Mouse (Mus musculus) midbrain, embryonic 13.5 days (tissue): ENCODE data around the gene Rsl24d1. TPM values are rescaled to one million over a fixed set of nuclear protein-coding genes. Genes with fewer than 3 reads are reported as not detected.

ENCODE experiments used
- ATAC-seq: fragments of 200-750 bp; cut with Nextera tagmentation; 2 replicates; pipeline ENCODE4 v1.8.0; 2017; ENCODE audit warnings: mild to moderate bottlenecking, moderate TSS enrichment, moderate library complexity
- H3K27ac ChIP-seq: fragments of 300-500 bp; sonication (generic); 2 replicates; pipeline ENCODE4 v1.5.1; 2015; ENCODE audit warnings: inconsistent platforms, mild to moderate bottlenecking, moderate library complexity
- H3K27me3 ChIP-seq: fragments of 300-500 bp; sonication (generic); 2 replicates; pipeline ENCODE4 v1.6.1; 2015; ENCODE audit warnings: mild to moderate bottlenecking, inconsistent platforms
- H3K36me3 ChIP-seq: fragments of 300-500 bp; sonication (generic); 2 replicates; pipeline ENCODE4 v1.6.1; 2015; ENCODE audit warnings: mild to moderate bottlenecking, inconsistent platforms
- H3K4me1 ChIP-seq: fragments of 300-500 bp; sonication (generic); replicated peaks from 2 replicates; pipeline ENCODE4 v1.6.1; 2015; ENCODE audit warnings: inconsistent platforms
- H3K4me2 ChIP-seq: fragments of 300-500 bp; sonication (generic); replicated peaks from 2 replicates; pipeline ENCODE4 v1.6.1; 2015; ENCODE audit warnings: moderate library complexity, mild to moderate bottlenecking, inconsistent platforms
- H3K4me3 ChIP-seq: fragments of 300-500 bp; sonication (generic); replicated peaks from 2 replicates; pipeline ENCODE4 v1.5.1; 2015; ENCODE audit warnings: mild to moderate bottlenecking, inconsistent platforms
- H3K9ac ChIP-seq: fragments of 300-500 bp; sonication (generic); replicated peaks from 2 replicates; pipeline ENCODE4 v1.6.1; 2015; ENCODE audit warnings: mild to moderate bottlenecking, inconsistent platforms
- H3K9me3 ChIP-seq: fragments of 300-500 bp; sonication (generic); 2 replicates; pipeline ENCODE4 v1.6.1; 2016; ENCODE audit warnings: mild to moderate bottlenecking, inconsistent platforms
- WGBS: fragments of 180-500 bp; shearing (Covaris S2); methylation state at CpG from one replicate; pipeline ENCODE4 v1.1.7; 2015; 5-methylcytosine and 5-hydroxymethylcytosine counted together
- polyA plus RNA-seq: library from polyadenylated mRNA; unstranded; fragments of >200 nt; fragmentation: Nextera tagmentation; extraction: Ambion mirVana; gene quantifications from 2 replicates; pipeline ENCODE4 v1.2.1, GENCODE M21; 2015

The Rsl24d1 gene
- polyA plus RNA-seq, 1 experiment from 2014 or later = 120 TPM

DNA sequence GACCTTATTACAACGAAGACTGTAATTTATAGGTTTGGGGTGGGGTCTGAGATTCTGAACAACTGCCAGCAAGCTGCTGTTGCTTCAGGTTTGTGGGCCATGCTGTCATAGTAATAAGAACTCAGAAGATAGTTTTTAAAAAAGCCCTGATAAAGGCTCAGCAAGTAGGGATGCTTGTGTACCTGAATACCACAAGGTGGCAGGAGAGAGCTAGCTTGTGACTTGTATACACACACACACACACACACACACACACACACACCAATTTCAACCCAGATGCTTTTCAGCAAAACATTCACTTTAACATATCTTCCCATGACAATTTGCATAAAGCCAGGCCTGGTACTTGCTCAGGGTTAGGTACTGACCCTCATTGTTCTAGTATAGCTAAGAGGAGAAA is 46.0 kb downstream of the Rsl24d1 start:
- Histone ChIP-seq H3K4me2 (no peak overlapping the region), H3K9me3 (no peaks in the 10 kb centered on the region), H3K27ac (no peak overlapping the region), H3K36me3 (no peaks in the 10 kb centered on the region), H3K4me3 (no peak overlapping the region), H3K9ac (no peak overlapping the region), H3K27me3 (0 out of 2 replicates have a peak, but pooled peaks cover 6% of the 10 kb centered on the region), H3K4me1 (no peaks in the 10 kb centered on the region)
- 45% methylated on average over 1 of the region's 1 CpGs for WGBS
- ATAC-seq = no peak

DNA sequence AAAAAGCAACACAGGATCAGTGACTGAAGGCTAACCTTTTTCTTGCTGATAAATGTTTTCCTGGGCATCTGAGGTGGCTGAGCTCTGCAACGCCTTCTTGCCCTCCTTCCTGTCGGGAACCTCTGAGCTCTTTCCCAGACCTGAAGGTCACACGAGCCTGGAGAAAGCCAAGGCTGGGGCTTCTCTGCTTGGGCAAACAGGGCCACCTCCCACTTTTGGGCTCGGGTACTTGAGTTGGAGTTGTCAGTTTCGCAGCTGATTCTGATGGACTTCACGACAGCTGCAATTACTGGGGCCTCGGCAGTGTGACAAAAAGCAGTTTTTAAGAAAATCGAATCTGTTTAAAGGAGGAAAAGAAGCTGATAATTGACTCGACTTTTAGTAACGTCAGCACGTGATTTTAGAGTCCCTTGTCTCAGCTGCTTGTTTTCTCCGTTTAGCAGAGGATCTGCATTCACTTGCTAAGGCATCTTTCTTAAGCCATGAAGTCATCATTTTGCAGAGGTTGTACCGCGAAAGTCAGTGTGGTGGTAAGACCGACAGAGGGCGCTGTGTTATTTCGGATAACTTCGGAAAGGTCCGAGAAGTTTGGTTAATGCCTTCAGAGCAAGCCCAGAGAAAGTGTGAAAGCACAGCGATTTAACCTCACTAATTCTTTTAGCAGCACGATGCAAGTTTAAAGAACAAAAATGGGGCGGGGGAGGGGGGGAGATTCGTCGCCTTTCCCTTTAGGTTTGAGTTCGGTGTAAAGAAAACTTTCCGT is 49.5 kb downstream of the Rsl24d1 start:
- 0 out of 2 replicates have a peak overlapping the region, but pooled peaks have one; percentile 2 for H3K4me3 ChIP-seq
- WGBS = 22% methylated on average over 26 of the region's 26 CpGs
- peak overlapping the region; percentile 37 for H3K4me2 ChIP-seq

DNA sequence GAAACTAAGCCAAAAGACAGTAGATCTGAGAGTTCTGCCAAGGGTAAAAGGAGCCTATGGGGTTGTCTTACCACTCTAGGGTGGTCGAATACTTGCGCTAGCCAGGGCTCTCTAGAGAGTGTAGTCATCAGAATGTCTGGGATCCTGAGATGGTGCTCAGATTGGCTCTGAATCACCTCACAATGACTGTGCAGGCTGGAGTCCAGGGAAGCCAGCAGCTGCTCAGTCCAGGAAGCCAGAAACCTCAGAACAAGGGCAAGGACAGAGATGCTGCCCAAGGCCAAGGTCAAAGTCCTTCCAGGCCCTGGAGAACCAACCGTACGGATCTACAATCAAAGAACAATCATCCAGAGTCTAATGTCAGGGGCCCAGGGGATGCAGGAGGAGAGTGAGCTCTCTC is 52.4 kb downstream of the Rsl24d1 start:
- H3K36me3 ChIP-seq = no peaks in the 10 kb centered on the region
- no peaks in the 10 kb centered on the region for H3K4me1 ChIP-seq
- H3K9me3 ChIP-seq = 0 out of 2 replicates have a peak, but pooled peaks cover 4% of the 10 kb centered on the region
- H3K9ac ChIP-seq = no peak overlapping the region
- H3K27me3 ChIP-seq = peaks cover 6% of the 10 kb centered on the region; the same call in 1 of the 2 replicates
- WGBS = 87% methylated on average over 4 of the region's 4 CpGs
- no peak overlapping the region for H3K4me2 ChIP-seq
- H3K27ac ChIP-seq = no peak overlapping the region
- no peak overlapping the region for H3K4me3 ChIP-seq
- ATAC-seq = no peak

More for the DNA sequence above, 49.5 kb downstream of the Rsl24d1 start:
- Histone ChIP-seq H3K27me3 (peaks cover 6% of the 10 kb centered on the region; the same call in 1 of the 2 replicates), H3K9me3 (no peaks in the 10 kb centered on the region), H3K4me1 (no peaks in the 10 kb centered on the region), H3K36me3 (no peaks in the 10 kb centered on the region), H3K27ac (no peak overlapping the region), H3K9ac (no peak overlapping the region)
- 0 out of 2 replicates have a peak, but pooled peaks have one; percentile 66 for ATAC-seq

Other genes with a start within 250 kb of the Rsl24d1 start
- gene Pygo1, start 187.8 kb upstream of the Rsl24d1 start, polyA plus RNA-seq = 11.3 and 12.0 TPM in 2 replicates
- 1.8 and 2.1 TPM in 2 replicates for gene Dyx1c1, start 154.6 kb upstream of the Rsl24d1 start, polyA plus RNA-seq
- not detected in 2 replicates for gene Gm44503, start 154.6 kb upstream of the Rsl24d1 start, polyA plus RNA-seq
- gene Ccpg1os, start 128.0 kb upstream of the Rsl24d1 start, polyA plus RNA-seq = 26.2 and 28.8 TPM in 2 replicates
- gene Ccpg1, start 128.0 kb upstream of the Rsl24d1 start, polyA plus RNA-seq = 43.2 and 45.2 TPM in 2 replicates
- 10.3 and 11.5 TPM in 2 replicates for gene Pigb, start 73.0 kb upstream of the Rsl24d1 start, polyA plus RNA-seq
- 0.94 and 1.5 TPM in 2 replicates for gene Rab27a, start 68.6 kb upstream of the Rsl24d1 start, polyA plus RNA-seq
- gene Khdc3, start 11.6 kb upstream of the Rsl24d1 start, polyA plus RNA-seq = 0.12 TPM in 1 of 2 replicates, not detected in the other
- not detected in 2 replicates for gene Gm20509, start 11.0 kb upstream of the Rsl24d1 start, polyA plus RNA-seq